Mouse (Mus musculus) brain, embryonic 14.5 days (tissue): ENCODE measurements around the gene Thbs1.

Experiments
- CTCF ChIP-seq: fragments of 200-500 bp; IDR thresholded peaks from 2 replicates; pipeline ENCODE4 v1.5.1; 2012; ENCODE audit warnings: inconsistent platforms, mild to moderate bottlenecking, moderate library complexity, borderline replicate concordance; ENCODE audit not compliant: insufficient read depth, insufficient read length; ENCODE audit errors: extremely low read depth
- POLR2A ChIP-seq: fragments of 200-500 bp; IDR thresholded peaks from 2 replicates; pipeline ENCODE4 v1.6.1; 2012; ENCODE audit warnings: mild to moderate bottlenecking, inconsistent platforms, borderline replicate concordance; ENCODE audit not compliant: poor library complexity, insufficient read depth, insufficient read length, severe bottlenecking; ENCODE audit errors: extremely low read depth

- TF ChIP-seq POLR2A (no peak), CTCF (no peak)
These were observed 27.0 kb upstream of the Thbs1 start for GRCm38 (mm10) chr2:118084693-118085092.
